Mouse (Mus musculus) hindbrain, embryonic 10.5 days (tissue): ENCODE results near the gene Rpl28. TPM values are rescaled to one million over a fixed set of nuclear protein-coding genes. Genes with fewer than 3 reads are reported as not detected.
"Not testable (repeated sequence)": the region's sequence is repeated elsewhere in the genome, so short reads cannot be mapped to it uniquely, and the experiment has no call there.

Source experiments
- DNase-seq: peaks from one replicate; pipeline ENCODE4 v3.0.0-alpha.2; 2017; ENCODE audit warnings: low spot score
- H3K27ac ChIP-seq: fragments of 300-500 bp; sonication (generic); 2 replicates; pipeline ENCODE4 v1.5.1; 2016; ENCODE audit warnings: mild to moderate bottlenecking, moderate library complexity
- H3K27me3 ChIP-seq: fragments of 300-500 bp; sonication (generic); 2 replicates; pipeline ENCODE4 v1.6.1; 2016; ENCODE audit warnings: mild to moderate bottlenecking; ENCODE audit not compliant: poor library complexity, insufficient read depth, severe bottlenecking
- H3K36me3 ChIP-seq: fragments of 300-500 bp; sonication (generic); 2 replicates; pipeline ENCODE4 v1.6.1; 2016; ENCODE audit warnings: mild to moderate bottlenecking, moderate library complexity
- H3K4me1 ChIP-seq: fragments of 300-500 bp; sonication (generic); replicated peaks from 2 replicates; pipeline ENCODE4 v1.6.1; 2016; ENCODE audit warnings: mild to moderate bottlenecking
- H3K4me3 ChIP-seq: fragments of 300-500 bp; sonication (generic); 2 replicates; pipeline ENCODE4 v1.5.1; 2016; ENCODE audit warnings: mild to moderate bottlenecking, moderate library complexity
- H3K9me3 ChIP-seq: fragments of 300-500 bp; sonication (generic); 2 replicates; pipeline ENCODE4 v1.6.1; 2016; ENCODE audit warnings: mild to moderate bottlenecking, moderate library complexity
- WGBS: fragments of 180-500 bp; shearing (Covaris S2); methylation state at CpG from one replicate; pipeline ENCODE4 v1.1.7; 2016; 5-methylcytosine and 5-hydroxymethylcytosine counted together
- polyA plus RNA-seq: library from polyadenylated mRNA; unstranded; fragments of >200 nt; fragmentation: Nextera tagmentation; extraction: Ambion mirVana; gene quantifications from 2 replicates; pipeline ENCODE4 v1.2.1, GENCODE M21; 2016

The Rpl28 gene
- polyA plus RNA-seq, 1 experiment from 2014 or later, result 378 TPM

- H3K4me1 ChIP-seq, result 0 out of 2 replicates have a peak, but pooled peaks cover 12% of the 10 kb centered on the region
- not testable (repeated sequence) for H3K9me3 ChIP-seq, H3K27ac ChIP-seq, H3K4me3 ChIP-seq, H3K27me3 ChIP-seq, DNase-seq, H3K36me3 ChIP-seq
- 92% methylated on average over 7 of the region's 7 CpGs for WGBS
These were observed 28.3 kb downstream of the Rpl28 start for GRCm38 (mm10) chr7:4820925-4821324.

DNA sequence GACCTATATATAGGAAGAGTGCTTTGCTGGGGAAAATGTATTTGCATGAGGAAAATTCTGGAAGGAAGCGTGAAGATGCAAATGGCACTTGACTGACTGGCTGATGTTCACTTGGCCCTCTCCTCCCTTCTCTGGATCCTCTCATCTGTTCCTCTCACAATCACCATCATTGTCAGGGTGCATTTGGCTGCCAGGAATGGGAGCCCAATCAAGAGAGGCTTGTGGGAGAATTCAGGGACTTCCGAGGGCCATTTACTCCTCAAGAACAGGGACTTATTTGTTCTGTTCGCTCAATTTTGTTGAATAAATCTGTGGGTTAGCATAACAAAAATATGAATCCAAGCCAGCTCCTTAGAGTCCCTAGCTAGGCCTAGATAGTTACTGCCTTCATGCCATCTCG lies 29.0 kb downstream of the Rpl28 start:
- WGBS, result 85% methylated on average over 4 of the region's 4 CpGs

GRCm38 (mm10) chr7:4822162-4822907 lies 29.7 kb downstream of the Rpl28 start:
- no peaks in the 10 kb centered on the region for H3K27me3 ChIP-seq
- H3K4me3 ChIP-seq, result no peak overlapping the region
- H3K27ac ChIP-seq, result no peak overlapping the region
- WGBS, result 72% methylated on average over 6 of the region's 6 CpGs
- no peak for DNase-seq
- no peaks in the 10 kb centered on the region for H3K36me3 ChIP-seq
- 0 out of 2 replicates have a peak, but pooled peaks cover 12% of the 10 kb centered on the region for H3K4me1 ChIP-seq
- no peaks in the 10 kb centered on the region for H3K9me3 ChIP-seq

More for the DNA sequence above, 29.0 kb downstream of the Rpl28 start:
- Histone ChIP-seq H3K27ac (no peak overlapping the region), H3K4me1 (0 out of 2 replicates have a peak, but pooled peaks cover 12% of the 10 kb centered on the region), H3K4me3 (no peak overlapping the region), H3K36me3 (no peaks in the 10 kb centered on the region), H3K27me3 (no peaks in the 10 kb centered on the region), H3K9me3 (no peaks in the 10 kb centered on the region)
- DNase-seq, result no peak

DNA sequence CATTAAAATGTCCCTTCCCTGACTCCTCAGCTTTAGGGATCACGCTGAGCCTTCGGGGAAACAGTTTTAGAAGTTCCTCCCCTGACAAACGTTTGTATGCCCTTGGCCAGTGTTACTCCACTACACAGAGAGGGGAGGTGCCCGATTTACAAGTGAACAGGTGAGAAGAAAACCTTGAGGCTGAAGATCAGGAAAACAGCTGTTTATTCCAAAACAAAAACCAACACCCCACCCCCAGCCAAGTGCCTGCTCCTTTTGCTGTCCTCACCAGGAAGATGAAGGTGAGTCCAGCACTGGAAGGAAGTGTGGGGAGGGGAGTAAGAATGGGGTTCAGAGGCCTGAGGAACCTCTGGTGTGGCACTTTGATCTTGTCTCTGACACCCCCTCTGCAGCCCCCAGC lies 32.7 kb downstream of the Rpl28 start:
- H3K27me3 ChIP-seq, result peaks cover 10% of the 10 kb centered on the region
- no peak for DNase-seq
- H3K9me3 ChIP-seq, result 0 out of 2 replicates have a peak, but pooled peaks cover 3% of the 10 kb centered on the region
- 48% methylated on average over 4 of the region's 4 CpGs for WGBS
- H3K4me3 ChIP-seq, result no peak overlapping the region
- H3K27ac ChIP-seq, result no peak overlapping the region
- H3K36me3 ChIP-seq, result 0 out of 2 replicates have a peak, but pooled peaks cover 4% of the 10 kb centered on the region
- H3K4me1 ChIP-seq, result 0 out of 2 replicates have a peak, but pooled peaks cover 12% of the 10 kb centered on the region

GRCm38 (mm10) chr7:4830476-4830875 lies 37.8 kb downstream of the Rpl28 start:
- WGBS, result 5% methylated on average over 12 of the region's 12 CpGs
- Histone ChIP-seq H3K27ac (no peak overlapping the region), H3K4me1 (0 out of 2 replicates have a peak, but pooled peaks cover 4% of the 10 kb centered on the region), H3K27me3 (peaks cover 50% of the 10 kb centered on the region), H3K9me3 (0 out of 2 replicates have a peak, but pooled peaks cover 5% of the 10 kb centered on the region), H3K36me3 (0 out of 2 replicates have a peak, but pooled peaks cover 4% of the 10 kb centered on the region), H3K4me3 (no peak overlapping the region)
- DNase-seq, result no peak

- DNase-seq, result no peak
- peak overlapping the region; percentile 83 for H3K27ac ChIP-seq
- no peaks in the 10 kb centered on the region for H3K36me3 ChIP-seq
- H3K9me3 ChIP-seq, result 0 out of 2 replicates have a peak, but pooled peaks cover 6% of the 10 kb centered on the region
- peaks cover 20% of the 10 kb centered on the region for H3K4me1 ChIP-seq
- WGBS, result 4% methylated on average over 34 of the region's 34 CpGs
- peaks cover 73% of the 10 kb centered on the region for H3K27me3 ChIP-seq
- H3K4me3 ChIP-seq, result peak overlapping the region; percentile 68
These were observed 43.1 kb downstream of the Rpl28 start for GRCm38 (mm10) chr7:4835631-4836327.

GRCm38 (mm10) chr7:4836351-4836792 lies 43.7 kb downstream of the Rpl28 start:
- peak; percentile 75 for DNase-seq
- Histone ChIP-seq H3K36me3 (no peaks in the 10 kb centered on the region), H3K9me3 (0 out of 2 replicates have a peak, but pooled peaks cover 6% of the 10 kb centered on the region), H3K4me3 (peak overlapping the region; percentile 68), H3K27ac (peak overlapping the region; percentile 83), H3K27me3 (peaks cover 70% of the 10 kb centered on the region), H3K4me1 (peaks cover 21% of the 10 kb centered on the region)
- under 1% methylated on average over 51 of the region's 51 CpGs for WGBS

DNA sequence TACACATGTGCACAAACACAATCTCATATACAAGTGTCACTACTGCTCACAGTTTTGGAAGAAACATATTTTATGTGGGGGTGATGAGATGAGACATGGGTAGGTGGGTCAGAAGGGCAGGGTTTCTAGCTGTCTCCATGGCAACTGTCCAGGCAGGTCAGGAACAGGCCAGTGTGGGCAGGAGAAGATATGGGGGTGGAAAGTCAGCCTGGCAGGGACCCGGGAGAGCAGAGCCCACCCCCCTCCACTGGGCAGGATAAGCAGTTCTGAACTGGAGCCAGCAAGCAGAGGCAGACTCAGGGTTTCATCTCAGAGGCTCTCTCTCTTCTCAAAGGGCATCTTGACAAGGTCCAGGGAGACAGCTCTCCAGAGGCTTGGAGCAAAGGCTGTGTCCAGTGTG lies 45.0 kb downstream of the Rpl28 start:
- 21% methylated on average over 1 of the region's 1 CpGs for WGBS
- Histone ChIP-seq H3K36me3 (no peaks in the 10 kb centered on the region), H3K27ac (no peak overlapping the region), H3K4me3 (no peak overlapping the region), H3K4me1 (peaks cover 33% of the 10 kb centered on the region), H3K9me3 (0 out of 2 replicates have a peak, but pooled peaks cover 4% of the 10 kb centered on the region), H3K27me3 (peaks cover 75% of the 10 kb centered on the region)
- DNase-seq, result no peak

DNA sequence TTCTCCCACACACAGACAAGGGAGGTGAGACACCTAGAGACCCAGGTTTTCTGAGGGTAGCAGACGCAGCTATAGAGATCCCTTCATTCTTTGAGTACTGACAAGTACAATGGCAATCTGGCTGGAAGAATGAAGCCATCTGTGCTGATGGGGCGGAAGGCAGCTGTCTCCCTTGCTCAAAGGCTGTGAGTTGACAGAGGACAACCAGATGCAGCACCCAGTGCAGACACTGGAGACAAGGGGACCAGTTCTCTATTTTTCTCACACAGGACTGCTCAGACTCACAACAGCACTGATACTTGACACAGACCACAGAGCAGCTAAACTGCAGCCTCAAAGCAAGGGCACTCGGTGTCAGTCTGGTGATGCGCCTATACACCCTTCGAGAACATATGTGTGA lies 49.4 kb downstream of the Rpl28 start:
- Histone ChIP-seq H3K4me1 (peaks cover 46% of the 10 kb centered on the region), H3K36me3 (no peaks in the 10 kb centered on the region), H3K4me3 (peak overlapping the region; percentile 55), H3K27me3 (peaks cover 67% of the 10 kb centered on the region), H3K27ac (no peak overlapping the region; the same call in 1 of the 2 replicates), H3K9me3 (0 out of 2 replicates have a peak, but pooled peaks cover 5% of the 10 kb centered on the region)
- 56% methylated on average over 5 of the region's 5 CpGs for WGBS
- DNase-seq, result peak; percentile 34

- H3K9me3 ChIP-seq, result 0 out of 2 replicates have a peak, but pooled peaks cover 6% of the 10 kb centered on the region
- H3K27ac ChIP-seq, result peak overlapping the region; percentile 77
- H3K27me3 ChIP-seq, result peaks cover 61% of the 10 kb centered on the region
- 1% methylated on average over 16 of the region's 16 CpGs for WGBS
- peak overlapping the region; percentile 55 for H3K4me3 ChIP-seq
- peaks cover 44% of the 10 kb centered on the region for H3K4me1 ChIP-seq
- no peaks in the 10 kb centered on the region for H3K36me3 ChIP-seq
- peak; percentile 55 for DNase-seq
These were observed 50.0 kb downstream of the Rpl28 start for GRCm38 (mm10) chr7:4842634-4843131.

DNA sequence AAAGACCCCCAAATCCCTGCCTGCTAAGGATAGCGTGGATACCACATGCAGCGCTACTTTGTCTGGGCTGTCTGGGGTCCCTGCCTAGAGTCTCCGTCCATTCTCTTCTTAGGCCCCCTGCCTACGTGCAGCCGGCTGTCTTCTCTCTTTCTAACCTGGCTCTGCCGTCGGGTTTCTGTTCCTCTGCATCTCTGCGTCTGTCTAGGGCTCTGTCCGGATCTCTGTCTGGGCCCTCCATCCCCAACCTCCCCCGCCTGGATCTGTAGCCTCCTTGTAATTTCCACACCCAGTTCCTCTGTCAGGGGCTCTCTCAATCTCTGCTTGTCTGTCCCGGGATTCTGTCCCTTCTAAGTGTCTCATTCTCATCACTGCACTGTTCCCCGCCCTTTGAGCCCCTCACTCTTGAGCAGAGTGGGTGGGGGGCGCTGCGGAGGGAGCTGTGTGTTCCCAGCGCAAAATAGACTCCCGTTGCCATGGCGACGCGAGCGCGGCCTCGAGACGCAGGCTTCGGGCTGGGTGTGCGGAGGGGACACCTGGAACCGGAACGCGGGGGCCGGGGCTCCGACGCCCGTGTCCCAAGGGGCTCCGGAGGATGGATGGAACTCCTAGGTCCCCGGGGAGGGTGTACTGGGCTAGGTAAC lies 51.0 kb downstream of the Rpl28 start:
- under 1% methylated on average over 34 of the region's 34 CpGs for WGBS
- peaks cover 40% of the 10 kb centered on the region for H3K4me1 ChIP-seq
- DNase-seq, result peak; percentile 72
- H3K27me3 ChIP-seq, result peaks cover 55% of the 10 kb centered on the region
- H3K4me3 ChIP-seq, result peak overlapping the region; percentile 55
- 0 out of 2 replicates have a peak, but pooled peaks cover 6% of the 10 kb centered on the region for H3K9me3 ChIP-seq
- no peaks in the 10 kb centered on the region for H3K36me3 ChIP-seq
- peak overlapping the region; percentile 77 for H3K27ac ChIP-seq

DNA sequence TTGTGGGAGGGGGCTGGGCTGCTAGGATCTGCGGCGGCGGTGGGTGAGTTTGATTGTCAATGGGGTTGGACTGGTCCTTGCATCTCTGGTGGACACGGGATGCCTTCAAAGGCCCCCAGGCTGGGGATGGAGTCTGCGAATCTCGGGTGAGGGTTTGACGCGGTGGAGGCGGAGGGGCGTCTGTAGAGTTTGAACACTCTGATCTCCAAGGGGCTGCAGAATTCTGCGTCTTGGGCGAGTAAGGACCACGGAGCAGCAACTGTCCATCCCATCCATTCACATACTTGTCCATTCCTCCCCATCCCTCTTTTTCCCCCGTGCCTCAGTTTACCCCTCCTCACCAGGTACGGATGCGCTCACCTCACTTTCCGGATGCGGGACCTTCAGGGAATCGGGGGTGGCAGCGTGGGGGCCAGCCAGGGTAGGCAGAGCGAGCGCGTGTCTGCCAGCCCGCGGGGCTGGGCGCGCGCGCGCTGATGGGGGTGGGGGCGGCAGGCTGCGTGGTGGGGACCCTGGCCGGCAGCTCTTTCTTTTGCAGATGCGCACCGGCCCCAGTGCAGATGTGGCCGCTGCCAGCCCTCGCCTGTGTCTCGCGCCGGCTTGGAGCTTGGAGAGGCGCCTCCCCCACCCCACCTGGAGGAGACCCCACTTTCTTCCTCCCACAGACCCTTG lies 51.7 kb downstream of the Rpl28 start, which contains the start of gene Shisa7:
Shisa7 (minus strand) TSS at position 452 of the 672 bp plus-strand sequence.
- peak; percentile 11 for DNase-seq
- 0 out of 2 replicates have a peak, but pooled peaks cover 6% of the 10 kb centered on the region for H3K9me3 ChIP-seq
- peaks cover 50% of the 10 kb centered on the region for H3K27me3 ChIP-seq
- peaks cover 40% of the 10 kb centered on the region for H3K4me1 ChIP-seq
- H3K4me3 ChIP-seq, result peak within 1 kb of the TSS; percentile 55
- under 1% methylated on average over 41 of the region's 41 CpGs for WGBS
- no peaks in the 10 kb centered on the region for H3K36me3 ChIP-seq
- peak within 1 kb of the TSS; percentile 77 for H3K27ac ChIP-seq
